Mouse (Mus musculus): ENCODE measurements around the gene Prmt1. TPM values are rescaled to one million over a fixed set of nuclear protein-coding genes. Genes with fewer than 3 reads are reported as not detected.

Prmt1 gene
- polyA plus RNA-seq, 2 experiments: 166 to 607 TPM

GRCm38 (mm10) chr7:45020225-45020624 is 33.9 kb upstream of the Prmt1 start:
- no peak overlapping the region for H3K4me2 ChIP-seq (replicated peaks; ENCODE audit: low read depth, low read length, severe bottlenecking)
- H3K27ac ChIP-seq (replicated peaks; ENCODE audit: low read depth, low read length): no peak overlapping the region
- no peaks in the 10 kb centered on the region for H3K9me3 ChIP-seq (ENCODE audit: control insufficient read depth, low read length)
- no peak for TF ChIP-seq POLR2A (IDR thresholded peaks at IDR 0.05; ENCODE audit: borderline replicate concordance, extremely low read depth, insufficient read depth, insufficient read length)
- WGBS: 58% methylated on average over 8 of the region's 9 CpGs
- H3K4me1 ChIP-seq (ENCODE audit: control insufficient read depth, insufficient read depth, low read length): peaks cover 11% of the 10 kb centered on the region
- H3K4me3 ChIP-seq (replicated peaks; ENCODE audit: low read length): no peak overlapping the region
- H3K27me3 ChIP-seq (ENCODE audit: control insufficient read depth, insufficient read depth, low read length): no peaks in the 10 kb centered on the region
- ATAC-seq (ENCODE audit: low FRiP score, low read depth) (no peak), DNase-seq (ENCODE audit: low spot score) (no peak)
- H3K9ac ChIP-seq (ENCODE audit: low read depth, low read length, severe bottlenecking): no peak overlapping the region
- no peaks in the 10 kb centered on the region for H3K36me3 ChIP-seq (ENCODE audit: control insufficient read depth, insufficient read depth, low read length)

- H3K4me2 ChIP-seq (replicated peaks; ENCODE audit: low read depth, low read length, severe bottlenecking): peak overlapping the region; percentile 91
- H3K4me1 ChIP-seq (ENCODE audit: control insufficient read depth, insufficient read depth, low read length): peaks cover 21% of the 10 kb centered on the region
- no peak overlapping the region for H3K27ac ChIP-seq (replicated peaks; ENCODE audit: low read depth, low read length)
- no peaks in the 10 kb centered on the region for H3K9me3 ChIP-seq (ENCODE audit: control insufficient read depth, low read length)
- DNase-seq (ENCODE audit: low spot score) (peak; percentile 51), ATAC-seq (ENCODE audit: low FRiP score, low read depth) (no peak)
- TF ChIP-seq POLR2A (IDR thresholded peaks at IDR 0.05; ENCODE audit: borderline replicate concordance, extremely low read depth, insufficient read depth, insufficient read length): no peak
- WGBS: 29% methylated on average over 8 of the region's 8 CpGs
- no peaks in the 10 kb centered on the region for H3K27me3 ChIP-seq (ENCODE audit: control insufficient read depth, insufficient read depth, low read length)
- no peak overlapping the region; the same call in 1 of the 2 replicates for H3K4me3 ChIP-seq (replicated peaks; ENCODE audit: low read length)
- H3K9ac ChIP-seq (ENCODE audit: low read depth, low read length, severe bottlenecking): no peak overlapping the region
- H3K36me3 ChIP-seq (ENCODE audit: control insufficient read depth, insufficient read depth, low read length): no peaks in the 10 kb centered on the region
Observed at GRCm38 (mm10) chr7:45019031-45019571, 32.7 kb upstream of the Prmt1 start.

GRCm38 (mm10) chr7:45017242-45018061 is 31.1 kb upstream of the Prmt1 start, which contains the start of gene Rras:
Gene Rras (plus strand): TSS chr7:45017961.
- Histone ChIP-seq H3K27me3 (ENCODE audit: control insufficient read depth, insufficient read depth, low read length) (no peaks in the 10 kb centered on the region), H3K36me3 (ENCODE audit: control insufficient read depth, insufficient read depth, low read length) (peaks cover 12% of the 10 kb centered on the region), H3K9me3 (ENCODE audit: control insufficient read depth, low read length) (no peaks in the 10 kb centered on the region), H3K4me3 (replicated peaks; ENCODE audit: low read length) (peak within 1 kb of the TSS; percentile 96), H3K9ac (ENCODE audit: low read depth, low read length, severe bottlenecking) (peak within 1 kb of the TSS; percentile 60), H3K4me1 (ENCODE audit: control insufficient read depth, insufficient read depth, low read length) (peaks cover 22% of the 10 kb centered on the region), H3K4me2 (replicated peaks; ENCODE audit: low read depth, low read length, severe bottlenecking) (peak within 1 kb of the TSS; percentile 91), H3K27ac (replicated peaks; ENCODE audit: low read depth, low read length) (peak within 1 kb of the TSS; percentile 94)
- 0 out of 2 replicates have a peak, but pooled peaks have one; percentile 47 for TF ChIP-seq POLR2A (IDR thresholded peaks at IDR 0.05; ENCODE audit: borderline replicate concordance, extremely low read depth, insufficient read depth, insufficient read length)
- ATAC-seq (ENCODE audit: low FRiP score, low read depth): peak; percentile 90
- DNase-seq (ENCODE audit: low spot score): peak; percentile 98
- under 1% methylated on average over 32 of the region's 36 CpGs for WGBS

GRCm38 (mm10) chr7:45016761-45017160 is 30.4 kb upstream of the Prmt1 start:
- Histone ChIP-seq H3K9me3 (ENCODE audit: control insufficient read depth, low read length) (no peaks in the 10 kb centered on the region), H3K36me3 (ENCODE audit: control insufficient read depth, insufficient read depth, low read length) (peaks cover 19% of the 10 kb centered on the region), H3K4me3 (replicated peaks; ENCODE audit: low read length) (peak overlapping the region; percentile 96), H3K9ac (ENCODE audit: low read depth, low read length, severe bottlenecking) (peak overlapping the region; percentile 32), H3K27me3 (ENCODE audit: control insufficient read depth, insufficient read depth, low read length) (no peaks in the 10 kb centered on the region), H3K4me2 (replicated peaks; ENCODE audit: low read depth, low read length, severe bottlenecking) (peak overlapping the region; percentile 91), H3K4me1 (ENCODE audit: control insufficient read depth, insufficient read depth, low read length) (peaks cover 22% of the 10 kb centered on the region), H3K27ac (replicated peaks; ENCODE audit: low read depth, low read length) (peak overlapping the region; percentile 94)
- ATAC-seq (ENCODE audit: low FRiP score, low read depth) (no peak), DNase-seq (ENCODE audit: low spot score) (no peak)
- 4% methylated on average over 4 of the region's 4 CpGs for WGBS
- no peak for TF ChIP-seq POLR2A (IDR thresholded peaks at IDR 0.05; ENCODE audit: borderline replicate concordance, extremely low read depth, insufficient read depth, insufficient read length)

- peak within 1 kb of the TSS; percentile 91 for H3K4me2 ChIP-seq (replicated peaks; ENCODE audit: low read depth, low read length, severe bottlenecking)
- WGBS: under 1% methylated on average over 40 of the region's 69 CpGs
- DNase-seq (ENCODE audit: low spot score) (peak; percentile 99), ATAC-seq (ENCODE audit: low FRiP score, low read depth) (peak; percentile 90)
- TF ChIP-seq POLR2A (IDR thresholded peaks at IDR 0.05; ENCODE audit: borderline replicate concordance, extremely low read depth, insufficient read depth, insufficient read length): 0 out of 2 replicates have a peak, but pooled peaks have one; percentile 57
- H3K27ac ChIP-seq (replicated peaks; ENCODE audit: low read depth, low read length): peak within 1 kb of the TSS; percentile 94
- H3K9ac ChIP-seq (ENCODE audit: low read depth, low read length, severe bottlenecking): peak within 1 kb of the TSS; percentile 92
- peaks cover 22% of the 10 kb centered on the region for H3K4me1 ChIP-seq (ENCODE audit: control insufficient read depth, insufficient read depth, low read length)
- peak within 1 kb of the TSS; percentile 96 for H3K4me3 ChIP-seq (replicated peaks; ENCODE audit: low read length)
- no peaks in the 10 kb centered on the region for H3K27me3 ChIP-seq (ENCODE audit: control insufficient read depth, insufficient read depth, low read length)
- no peaks in the 10 kb centered on the region for H3K9me3 ChIP-seq (ENCODE audit: control insufficient read depth, low read length)
- peaks cover 26% of the 10 kb centered on the region for H3K36me3 ChIP-seq (ENCODE audit: control insufficient read depth, insufficient read depth, low read length)
Observed at GRCm38 (mm10) chr7:45015957-45016612, 29.7 kb upstream of the Prmt1 start, which contains the start of gene Scaf1. Gene Scaf1 (minus strand): TSS chr7:45016363.
